Comparison of ENCODE assay signal across 14 mouse cellular contexts in genomic region chr6:127449531-127450422, GRCm38 (mm10). TPM values are rescaled to one million over a fixed set of nuclear protein-coding genes. Genes with fewer than 3 reads are reported as not detected.
DNase-seq lines count a peak whose midpoint lies in the region; ATAC-seq lines count a peak whose summit lies in the region.
"Had no signal": no experiment of that assay in that cellular context is flagged by ENCODE, and none has a peak within 500 bp of the region (broad histone marks: within the 10 kb centered on the region; RNA-seq: fewer than 3 reads in every experiment).

No protein-coding gene starts in this region.

- H3K4me1 ChIP-seq in hindbrain, embryonic 10.5 days (replicated peaks) = peaks cover 44% of the 10 kb centered on the region
- H3K4me1 ChIP-seq in midbrain, embryonic 14.5 days (ENCODE audit: control insufficient read depth, insufficient read depth, low read length) = peaks cover 35% of the 10 kb centered on the region

- no peaks in the 10 kb centered on the region for H3K9me3 ChIP-seq in hindbrain, embryonic 10.5 days
- no peaks in the 10 kb centered on the region for H3K9me3 ChIP-seq in midbrain, embryonic 14.5 days (ENCODE audit: control insufficient read depth, low read length)

- no peaks in the 10 kb centered on the region for H3K36me3 ChIP-seq in hindbrain, embryonic 10.5 days
- H3K36me3 ChIP-seq in midbrain, embryonic 14.5 days (ENCODE audit: control insufficient read depth, insufficient read depth, low read length) = no peaks in the 10 kb centered on the region

- peaks cover 25% of the 10 kb centered on the region for H3K27me3 ChIP-seq in hindbrain, embryonic 10.5 days (ENCODE audit: insufficient read depth, poor library complexity, severe bottlenecking)
- H3K27me3 ChIP-seq in midbrain, embryonic 14.5 days (ENCODE audit: control insufficient read depth, insufficient read depth, low read length) = no peaks in the 10 kb centered on the region

- H3K4me3 ChIP-seq in hindbrain, embryonic 10.5 days = no peak overlapping the region
- no peak overlapping the region for H3K4me3 ChIP-seq in midbrain, embryonic 14.5 days (replicated peaks; ENCODE audit: low read depth, low read length)
- H3K4me3 ChIP-seq: myocyte had no signal

- H3K27ac ChIP-seq in hindbrain, embryonic 10.5 days = peak overlapping the region; percentile 88
- H3K27ac ChIP-seq in midbrain, embryonic 14.5 days (replicated peaks; ENCODE audit: low read depth, low read length) = peak overlapping the region; percentile 92

- peak overlapping the region; percentile 33 for H3K4me2 ChIP-seq in midbrain, embryonic 14.5 days (ENCODE audit: low read length)
- H3K4me2 ChIP-seq: liver, embryonic 11.5 days had no signal

- peak overlapping the region; percentile 37 for H3K9ac ChIP-seq in midbrain, embryonic 14.5 days (replicated peaks; ENCODE audit: low read length)

- DNase-seq in embryo, embryonic 10 days (ENCODE audit: low spot score) = peak; percentile 35
- no peak for DNase-seq in embryo, embryonic 9.5 days (ENCODE audit: extremely low spot score)
- DNase-seq in embryo, embryonic 10.5 days (ENCODE audit: low spot score) = peak; percentile 52
- DNase-seq in hindbrain, embryonic 10.5 days (ENCODE audit: low spot score) = peak; percentile 14
- peak; percentile 86 for DNase-seq in midbrain, embryonic 14.5 days
- no peak for DNase-seq in ovary, postnatal 36 days (ENCODE audit: low spot score)
- DNase-seq in left cerebral cortex, adult 11 months (ENCODE audit: low spot score) = no peak
- DNase-seq in lung, postnatal 14 days = no peak
- DNase-seq: adrenal gland, postnatal 36 days; cerebellum, adult 11 months; kidney, postnatal 10 days; lung, postnatal 10 days had no signal

- 28% methylated on average over 10 of the region's 10 CpGs for WGBS in hindbrain, embryonic 10.5 days
- 2% methylated on average over 10 of the region's 10 CpGs for WGBS in midbrain, embryonic 14.5 days

- ATAC-seq in midbrain, embryonic 14.5 days (ENCODE audit: low FRiP score, low TSS enrichment) = peak; percentile 44; the same call in 1 of the 2 replicates

RNA-seq across cellular contexts. Expression of gene Parp11, which starts 3.1 kb away (rescaled TPM):
- polyA plus RNA-seq in hindbrain, embryonic 10.5 days (2016; fragmentation: Nextera tagmentation; extraction: Ambion mirVana) = 35.7 and 43.6 TPM in 2 replicates
- 79.6 and 111 TPM in 2 replicates for polyA plus RNA-seq in midbrain, embryonic 14.5 days (2014; fragmentation: Nextera tagmentation; extraction: Ambion mirVana)

Comparison
In these comparisons a context has a peak if more than half of its experiments do, and no peak if none do; other contexts are left out.
1. DNase-seq: peak in embryo, embryonic 10 days (single experiment), embryo, embryonic 10.5 days (single experiment), hindbrain, embryonic 10.5 days (single experiment) and midbrain, embryonic 14.5 days (single experiment); none in embryo, embryonic 9.5 days (single experiment), ovary, postnatal 36 days (single experiment), left cerebral cortex, adult 11 months (single experiment) and lung, postnatal 14 days (single experiment).